Mouse (Mus musculus) ES-Bruce4 (cell line): ENCODE results near the gene Itln1. TPM values are rescaled to one million over a fixed set of nuclear protein-coding genes. Genes with fewer than 3 reads are reported as not detected.

ENCODE experiments used
- H3K27ac ChIP-seq: 2 replicates; pipeline ENCODE4 v1.5.1; 2012; ENCODE audit warnings: low read length, inconsistent platforms; ENCODE audit not compliant: insufficient read depth
- H3K27me3 ChIP-seq: 2 replicates; pipeline ENCODE4 v1.6.1; 2012; ENCODE audit warnings: mild to moderate bottlenecking, low read length, inconsistent platforms; ENCODE audit not compliant: control insufficient read depth, poor library complexity, insufficient read depth, severe bottlenecking
- H3K36me3 ChIP-seq: 2 replicates; pipeline ENCODE4 v1.6.1; 2012; ENCODE audit warnings: inconsistent platforms, mild to moderate bottlenecking, low read length, moderate library complexity; ENCODE audit not compliant: control insufficient read depth, poor library complexity, insufficient read depth, severe bottlenecking
- H3K4me1 ChIP-seq: one replicate; pipeline ENCODE4 v1.8.1; 2011; ENCODE audit warnings: low read length; ENCODE audit not compliant: control insufficient read depth, insufficient read depth
- H3K4me3 ChIP-seq: 2 replicates; pipeline ENCODE4 v1.5.1; 2011; ENCODE audit warnings: low read depth, mild to moderate bottlenecking, low read length
- H3K9ac ChIP-seq: 2 replicates; pipeline ENCODE4 v1.6.1; 2012; ENCODE audit warnings: low read depth, mild to moderate bottlenecking, inconsistent platforms; ENCODE audit not compliant: poor library complexity, severe bottlenecking
- H3K9me3 ChIP-seq: replicated peaks from 2 replicates; pipeline ENCODE4 v1.6.1; 2012; ENCODE audit warnings: mild to moderate bottlenecking, low read length, inconsistent platforms; ENCODE audit not compliant: control insufficient read depth, poor library complexity, insufficient read depth, severe bottlenecking
- CTCF ChIP-seq: IDR thresholded peaks from one replicate; pipeline ENCODE4 v1.8.1; 2011; ENCODE audit warnings: low read depth, low read length
- EP300 ChIP-seq: IDR thresholded peaks from 2 replicates; pipeline ENCODE4 v1.6.1; 2011; ENCODE audit warnings: low read depth, low read length; ENCODE audit not compliant: insufficient read depth
- POLR2A ChIP-seq: IDR thresholded peaks from one replicate; pipeline ENCODE4 v1.8.1; 2011; ENCODE audit warnings: low read length; ENCODE audit not compliant: insufficient read depth
- polyA plus RNA-seq: library from polyadenylated mRNA; stranded (reverse); fragments of >200 nt; gene quantifications from 2 replicates; pipeline ENCODE4 v1.2.4, GENCODE M21; 2011; ENCODE audit warnings: low read depth; ENCODE audit not compliant: missing spikeins, insufficient read depth, insufficient read length

Itln1 gene
- not detected in 2 replicates for polyA plus RNA-seq

DNA sequence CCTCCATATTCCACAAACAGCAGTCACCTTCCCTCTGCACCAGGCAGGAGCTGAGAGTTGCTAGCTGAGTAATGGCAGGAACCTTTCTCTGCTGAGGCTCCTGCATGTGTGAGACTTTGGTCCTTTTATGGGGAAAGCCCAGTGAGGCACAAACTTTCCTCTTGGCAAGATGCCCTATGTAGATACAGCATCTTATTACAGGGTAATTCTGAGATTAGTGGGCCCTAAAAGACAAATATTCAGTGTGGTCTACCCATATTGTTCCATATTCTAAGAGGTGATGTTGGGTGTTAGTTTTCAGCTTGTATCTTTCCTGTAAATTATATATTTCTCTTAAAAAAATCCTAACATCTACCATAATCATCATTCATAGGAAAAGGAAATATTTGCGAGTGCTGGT is at the start of gene Itln1:
Gene Itln1 (minus strand): TSS at position 101 of the 400 bp plus-strand sequence.
- Histone ChIP-seq H3K36me3 (no peaks in the 10 kb centered on the region), H3K4me1 (no peaks in the 10 kb centered on the region), H3K27me3 (no peaks in the 10 kb centered on the region), H3K27ac (no peak within 1 kb of the TSS), H3K9me3 (peaks cover 3% of the 10 kb centered on the region; the same call in 1 of the 2 replicates), H3K9ac (no peak within 1 kb of the TSS), H3K4me3 (no peak within 1 kb of the TSS)
- TF ChIP-seq CTCF (no peak), POLR2A (no peak), EP300 (no peak)

DNA sequence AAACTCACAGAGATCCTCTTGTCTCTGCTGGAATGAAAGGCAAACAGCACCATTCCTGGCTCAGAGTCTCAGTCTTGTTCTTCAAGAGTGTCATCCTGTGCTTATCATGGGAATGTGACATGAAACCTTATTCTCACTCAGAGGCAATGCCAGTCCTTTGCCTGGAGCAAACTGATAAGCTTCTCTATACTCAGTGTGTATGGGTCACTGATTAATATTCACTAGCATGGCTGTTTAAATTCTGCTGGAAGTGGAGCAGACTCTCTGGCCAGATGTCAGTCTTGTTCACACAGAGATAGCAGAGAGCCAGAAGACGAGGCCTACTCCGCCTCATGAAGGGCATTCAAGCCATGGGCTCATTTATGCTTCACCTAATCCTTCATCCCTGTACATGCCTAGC is 49.5 kb upstream of the Itln1 start:
- Histone ChIP-seq H3K36me3 (no peaks in the 10 kb centered on the region), H3K4me1 (no peaks in the 10 kb centered on the region), H3K27ac (no peak overlapping the region), H3K4me3 (no peak overlapping the region), H3K27me3 (peaks cover 1% of the 10 kb centered on the region), H3K9ac (no peak overlapping the region), H3K9me3 (no peaks in the 10 kb centered on the region)
- TF ChIP-seq POLR2A (no peak), CTCF (no peak), EP300 (no peak)

DNA sequence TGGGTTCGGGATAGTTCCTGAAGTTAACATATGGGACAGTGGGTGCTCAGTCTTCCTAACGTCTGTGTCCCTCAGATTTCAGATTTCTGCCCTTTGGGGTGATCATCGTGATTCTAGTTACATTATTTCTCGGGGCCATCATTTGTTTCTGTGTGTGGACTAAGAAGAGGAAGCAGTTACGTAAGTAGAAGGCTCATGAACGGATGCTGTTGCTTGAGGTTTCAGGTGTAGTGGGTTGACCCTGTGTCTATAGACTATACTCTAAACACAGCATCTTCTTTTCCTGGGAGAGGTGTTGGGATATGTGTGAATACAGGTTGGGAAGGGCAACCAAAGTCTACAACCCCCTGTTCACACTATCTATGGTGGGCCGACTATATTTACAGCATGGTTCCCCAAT is 42.1 kb upstream of the Itln1 start:
- Histone ChIP-seq H3K36me3 (no peaks in the 10 kb centered on the region), H3K27me3 (peaks cover 1% of the 10 kb centered on the region; the same call in 1 of the 2 replicates), H3K9me3 (no peaks in the 10 kb centered on the region), H3K4me1 (no peaks in the 10 kb centered on the region), H3K4me3 (no peak overlapping the region), H3K9ac (no peak overlapping the region), H3K27ac (no peak overlapping the region)
- TF ChIP-seq EP300: no peak
- TF ChIP-seq CTCF: no peak
- no peak for TF ChIP-seq POLR2A

DNA sequence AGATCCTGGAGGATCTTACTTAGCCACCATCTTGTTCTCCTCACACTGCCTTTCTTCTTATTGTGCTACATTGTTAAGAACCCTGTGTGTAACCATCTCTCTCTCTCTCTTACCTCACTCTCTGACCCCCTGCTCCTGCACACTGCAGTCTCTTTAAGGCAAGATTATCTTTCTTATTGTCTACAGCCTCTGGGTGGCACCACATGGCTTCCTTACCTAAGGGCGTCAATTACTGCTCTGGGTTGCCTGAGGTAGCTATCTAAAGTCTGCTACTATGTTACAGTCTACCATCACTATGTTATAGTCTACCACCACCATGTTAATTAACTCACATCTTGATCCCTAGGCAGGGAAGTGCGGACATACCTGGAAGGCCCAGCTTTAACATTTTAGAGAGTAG is 33.3 kb upstream of the Itln1 start:
- no peaks in the 10 kb centered on the region for H3K9me3 ChIP-seq
- H3K27ac ChIP-seq: no peak overlapping the region
- no peak for TF ChIP-seq POLR2A
- no peak for TF ChIP-seq CTCF
- no peak for TF ChIP-seq EP300
- no peak overlapping the region for H3K9ac ChIP-seq
- no peaks in the 10 kb centered on the region for H3K4me1 ChIP-seq
- H3K36me3 ChIP-seq: no peaks in the 10 kb centered on the region
- H3K4me3 ChIP-seq: no peak overlapping the region
- no peaks in the 10 kb centered on the region for H3K27me3 ChIP-seq

DNA sequence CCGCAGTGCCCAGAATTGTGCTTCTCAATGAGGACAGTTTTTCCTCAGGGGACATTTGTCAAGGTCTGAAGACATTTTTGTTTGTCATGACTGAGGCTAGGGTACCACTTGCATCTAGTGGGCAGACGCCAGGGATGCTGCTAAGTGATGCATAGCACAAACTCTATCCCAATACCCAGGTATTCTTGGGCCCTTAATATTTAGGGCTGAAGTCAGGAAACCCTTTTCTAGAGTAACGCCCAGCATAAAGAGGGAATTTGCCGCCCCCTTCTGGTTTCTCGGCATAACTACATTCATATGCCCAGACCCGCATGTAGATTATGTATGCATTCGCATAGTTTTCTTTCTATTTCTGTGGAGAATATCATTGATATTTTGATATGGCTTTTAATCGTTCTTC is 31.7 kb upstream of the Itln1 start:
- H3K9me3 ChIP-seq: no peaks in the 10 kb centered on the region
- no peak overlapping the region for H3K27ac ChIP-seq
- H3K4me1 ChIP-seq: no peaks in the 10 kb centered on the region
- no peak overlapping the region for H3K4me3 ChIP-seq
- H3K36me3 ChIP-seq: no peaks in the 10 kb centered on the region
- H3K9ac ChIP-seq: no peak overlapping the region
- no peak for TF ChIP-seq POLR2A
- TF ChIP-seq CTCF: no peak
- no peak for TF ChIP-seq EP300
- H3K27me3 ChIP-seq: no peaks in the 10 kb centered on the region

DNA sequence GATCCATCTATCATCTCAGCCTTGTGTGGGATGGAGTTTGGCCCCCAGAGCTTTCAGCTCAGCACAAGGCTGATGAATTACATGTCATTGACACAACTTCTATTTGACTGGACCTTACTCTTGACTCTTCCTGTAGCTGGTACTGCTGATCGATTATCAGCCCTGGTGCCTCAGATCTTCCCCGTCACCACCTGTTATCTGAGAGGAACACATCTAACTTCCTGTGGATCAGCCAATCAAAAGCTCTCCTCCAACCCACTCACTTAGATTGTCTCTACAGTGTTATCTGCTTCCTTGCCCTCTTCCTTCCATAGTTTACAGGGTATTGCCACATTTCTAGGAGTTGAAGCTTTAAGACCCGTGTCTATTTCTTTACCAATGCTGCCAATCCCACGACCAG is 30.8 kb upstream of the Itln1 start:
- Histone ChIP-seq H3K36me3 (no peaks in the 10 kb centered on the region), H3K4me3 (no peak overlapping the region), H3K9me3 (no peaks in the 10 kb centered on the region), H3K27ac (no peak overlapping the region), H3K4me1 (no peaks in the 10 kb centered on the region), H3K9ac (no peak overlapping the region), H3K27me3 (no peaks in the 10 kb centered on the region)
- TF ChIP-seq CTCF (no peak), EP300 (no peak), POLR2A (no peak)
